Mouse (Mus musculus): Measurements from ENCODE around the gene Kl. TPM values are rescaled to one million over a fixed set of nuclear protein-coding genes. Genes with fewer than 3 reads are reported as not detected.

Kl gene
- polyA plus RNA-seq, 1 experiment = 0.90 TPM

DNA sequence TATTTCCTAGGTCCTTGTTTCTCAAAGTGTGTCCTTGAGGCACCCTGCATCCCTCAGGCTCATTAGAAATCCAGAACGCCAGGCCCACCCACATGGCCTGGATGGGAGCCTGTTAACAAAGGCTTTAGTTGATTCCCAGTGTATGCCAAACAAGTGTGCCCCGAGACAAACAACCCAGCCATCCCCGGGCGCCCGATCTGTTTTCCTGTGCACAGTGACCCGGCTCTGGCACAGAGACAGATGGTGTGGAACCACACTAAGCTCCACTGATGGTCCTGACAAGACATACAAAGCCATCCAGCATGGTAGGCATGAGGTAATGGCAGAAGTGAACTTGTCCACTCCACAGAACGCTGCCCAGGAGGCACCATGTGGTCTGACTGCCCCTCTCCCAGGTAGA lies 85.5 kb downstream of the Kl start:
- no peak for TF ChIP-seq CTCF (IDR thresholded peaks at IDR 0.05; ENCODE audit: borderline replicate concordance, extremely low read depth, insufficient read depth, insufficient read length)
- TF ChIP-seq POLR2A (IDR thresholded peaks at IDR 0.05; ENCODE audit: borderline replicate concordance, extremely low read depth, insufficient read depth, insufficient read length, poor library complexity, severe bottlenecking) = no peak
- DNase-seq (ENCODE audit: low read depth) = peak; percentile 41

DNA sequence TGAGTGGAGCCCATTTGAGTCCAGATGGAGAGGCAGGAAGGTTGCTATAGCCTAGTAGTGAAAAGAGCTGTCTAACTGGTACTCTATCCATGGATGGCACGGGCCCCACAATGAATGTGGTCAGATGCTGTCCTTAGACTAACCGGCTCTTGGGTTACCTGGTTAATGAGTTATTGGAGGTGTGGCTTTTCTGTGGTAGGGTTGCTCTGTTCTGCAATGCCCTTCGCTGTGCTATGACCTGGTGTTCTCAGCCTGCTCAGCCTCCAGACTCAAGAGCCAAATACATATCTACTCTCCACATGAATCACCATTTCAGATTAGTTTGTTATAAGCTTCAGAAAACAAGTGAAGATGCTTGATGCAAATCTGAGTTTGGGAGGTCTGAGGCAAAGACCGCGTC lies 90.5 kb downstream of the Kl start:
- no peak for DNase-seq (ENCODE audit: low read depth)
- no peak for TF ChIP-seq CTCF (IDR thresholded peaks at IDR 0.05; ENCODE audit: borderline replicate concordance, extremely low read depth, insufficient read depth, insufficient read length)
- no peak for TF ChIP-seq POLR2A (IDR thresholded peaks at IDR 0.05; ENCODE audit: borderline replicate concordance, extremely low read depth, insufficient read depth, insufficient read length, poor library complexity, severe bottlenecking)

Data from brain, embryonic 14.5 days (tissue).